Mouse (Mus musculus) olfactory bulb, adult 2 months (tissue): Measurements from ENCODE around the gene Gm5447.

Experiments used
- CTCF ChIP-seq: fragments of 200-500 bp; IDR thresholded peaks from 2 replicates; pipeline ENCODE4 v1.5.1; 2012; ENCODE audit warnings: low read depth, mild to moderate bottlenecking, low read length, moderate library complexity; ENCODE audit not compliant: insufficient read depth
- POLR2A ChIP-seq: fragments of 200-500 bp; IDR thresholded peaks from 2 replicates; pipeline ENCODE4 v1.6.1; 2012; ENCODE audit warnings: mild to moderate bottlenecking, low read depth, low read length, moderate library complexity; ENCODE audit not compliant: insufficient read depth

- TF ChIP-seq CTCF, result no peak
- TF ChIP-seq POLR2A, result no peak
These were observed 47.9 kb downstream of the Gm5447 start for GRCm38 (mm10) chr13:31021927-31022326.
